Mouse (Mus musculus) liver, adult 2 months (tissue): ENCODE measurements at regions not wholly inside any gene's neighbourhood (a gene's known extent, or its start where the extent isn't known, plus 50 kb on each side); places are given as distances from the start of the nearest gene placed in this dataset.

Experiments
- CTCF ChIP-seq: fragments of 200-500 bp; IDR thresholded peaks from 2 replicates; pipeline ENCODE4 v1.5.1; 2011; ENCODE audit warnings: low read depth, low read length, control low read depth
- POLR2A ChIP-seq: fragments of 200-500 bp; IDR thresholded peaks from 2 replicates; pipeline ENCODE4 v1.6.1; 2011; ENCODE audit warnings: low read length, control low read depth; ENCODE audit not compliant: insufficient read depth; ENCODE audit errors: extremely low read depth

- TF ChIP-seq CTCF (no peak), POLR2A (no peak)
Measured at GRCm38 (mm10) chr6:100493558-100493957, 177.4 kb downstream of the Shq1 start.
